Mouse (Mus musculus) kidney, embryonic 15.5 days (tissue): ENCODE data around the gene Fbll1. TPM values are rescaled to one million over a fixed set of nuclear protein-coding genes. Genes with fewer than 3 reads are reported as not detected.

Source experiments
- ATAC-seq: fragments of 200-750 bp; cut with Nextera tagmentation; replicated peaks from 2 replicates; pipeline ENCODE4 v1.8.0; 2017; ENCODE audit warnings: moderate TSS enrichment; ENCODE audit not compliant: low FRiP score
- H3K27ac ChIP-seq: fragments of 300-500 bp; sonication (generic); 2 replicates; pipeline ENCODE4 v1.5.1; 2015; ENCODE audit warnings: mild to moderate bottlenecking, inconsistent platforms
- H3K27me3 ChIP-seq: fragments of 300-500 bp; sonication (generic); 2 replicates; pipeline ENCODE4 v1.6.1; 2015; ENCODE audit warnings: inconsistent platforms
- H3K36me3 ChIP-seq: fragments of 300-500 bp; sonication (generic); 2 replicates; pipeline ENCODE4 v1.6.1; 2015; ENCODE audit warnings: inconsistent platforms
- H3K4me1 ChIP-seq: fragments of 300-500 bp; sonication (generic); 2 replicates; pipeline ENCODE4 v1.6.1; 2015; ENCODE audit warnings: inconsistent platforms
- H3K4me2 ChIP-seq: fragments of 300-500 bp; sonication (generic); 2 replicates; pipeline ENCODE4 v1.6.1; 2015; ENCODE audit warnings: moderate library complexity, mild to moderate bottlenecking, inconsistent platforms
- H3K4me3 ChIP-seq: fragments of 300-500 bp; sonication (generic); replicated peaks from 2 replicates; pipeline ENCODE4 v1.5.1; 2015; ENCODE audit warnings: mild to moderate bottlenecking, inconsistent platforms
- H3K9ac ChIP-seq: fragments of 300-500 bp; sonication (generic); 2 replicates; pipeline ENCODE4 v1.6.1; 2015; ENCODE audit warnings: mild to moderate bottlenecking, inconsistent platforms
- H3K9me3 ChIP-seq: fragments of 300-500 bp; sonication (generic); replicated peaks from 2 replicates; pipeline ENCODE4 v1.6.1; 2016; ENCODE audit warnings: inconsistent platforms
- WGBS: fragments of 180-500 bp; shearing (Covaris S2); methylation state at CpG from one replicate; pipeline ENCODE4 v1.1.7; 2015; ENCODE audit warnings: mixed read lengths; 5-methylcytosine and 5-hydroxymethylcytosine counted together
- microRNA counts: library from miRNA; unstranded; fragments of <30 nt; microRNA quantifications from one replicate; lab custom pipeline; 2016
- microRNA-seq: library from miRNA; unstranded; fragments of <30 nt; microRNA quantifications from one replicate; pipeline ENCODE4, GENCODE M21; 2016
- polyA plus RNA-seq: library from polyadenylated mRNA; unstranded; fragments of >200 nt; fragmentation: Nextera tagmentation; extraction: Ambion mirVana; gene quantifications from 2 replicates; pipeline ENCODE4 v1.2.1, GENCODE M21; 2015

The Fbll1 gene
- polyA plus RNA-seq, 1 experiment from 2014 or later: 0.13 TPM

- H3K27ac ChIP-seq: no peak overlapping the region
- H3K9me3 ChIP-seq: no peaks in the 10 kb centered on the region
- no peak overlapping the region for H3K4me2 ChIP-seq
- peaks cover 38% of the 10 kb centered on the region for H3K4me1 ChIP-seq
- H3K27me3 ChIP-seq: no peaks in the 10 kb centered on the region
- no peaks in the 10 kb centered on the region for H3K36me3 ChIP-seq
- H3K4me3 ChIP-seq: no peak overlapping the region
- no peak overlapping the region for H3K9ac ChIP-seq
- ATAC-seq: no peak
- WGBS: 92% methylated on average over 4 of the region's 4 CpGs
Measured at GRCm38 (mm10) chr11:35754906-35755418, 43.7 kb downstream of the Fbll1 start.

- no peaks in the 10 kb centered on the region for H3K27me3 ChIP-seq
- 38% methylated on average over 8 of the region's 8 CpGs for WGBS
- H3K9ac ChIP-seq: no peak overlapping the region
- H3K36me3 ChIP-seq: no peaks in the 10 kb centered on the region
- H3K27ac ChIP-seq: peak overlapping the region; percentile 64
- peak; percentile 87 for ATAC-seq
- no peak overlapping the region for H3K4me2 ChIP-seq
- H3K9me3 ChIP-seq: no peaks in the 10 kb centered on the region
- H3K4me3 ChIP-seq: no peak overlapping the region
- H3K4me1 ChIP-seq: peaks cover 22% of the 10 kb centered on the region
Measured at GRCm38 (mm10) chr11:35750578-35750977, 48.1 kb downstream of the Fbll1 start.

MicroRNA genes within 50 kb of the gene (microRNA counts, 519-probe panel; counts per million panel counts)
- microRNA mmu-miR-103 (lab: Ali Mortazavi, UCI): 3,463 counts per million, percentile 90 among the panel's probes with 10 or more counts

Small RNA genes within 50 kb of the gene (microRNA-seq; reads per million reads assigned to microRNA genes)
- 3.3 reads per million, percentile 15 among the genes with 10 or more reads in this experiment for gene Mir103-1

Other genes starting within 250 kb of the Fbll1 start
- 14.0 and 14.1 TPM in 2 replicates for gene Pank3, start 29.4 kb downstream of the Fbll1 start, polyA plus RNA-seq
- gene Rars, start 35.6 kb upstream of the Fbll1 start, polyA plus RNA-seq: 93.4 and 95.4 TPM in 2 replicates
- gene Wwc1, start 181.6 kb upstream of the Fbll1 start, polyA plus RNA-seq: 6.9 and 7.1 TPM in 2 replicates